Mouse (Mus musculus) ES-E14 (cell line): ENCODE results near the gene Zfp536. TPM values are rescaled to one million over a fixed set of nuclear protein-coding genes. Genes with fewer than 3 reads are reported as not detected.

ENCODE experiments used
- DNase-seq: peaks from one replicate; pipeline ENCODE4 v3.0.0-alpha.2; 2013; ENCODE audit warnings: low read depth, low spot score
- H3K27ac ChIP-seq: 2 replicates; pipeline ENCODE4 v1.5.1; 2012; ENCODE audit warnings: low read depth, mild to moderate bottlenecking, low read length, moderate library complexity, mixed read lengths; ENCODE audit not compliant: poor library complexity, insufficient read depth, severe bottlenecking
- H3K36me3 ChIP-seq: 2 replicates; pipeline ENCODE4 v1.6.1; 2012; ENCODE audit warnings: mild to moderate bottlenecking, low read length, moderate library complexity, mixed read lengths; ENCODE audit not compliant: control insufficient read depth, poor library complexity, insufficient read depth, severe bottlenecking
- H3K4me1 ChIP-seq, 2 experiments: fragments of 150-350 bp in 1 of 2; sonication (generic) in 1 of 2; 2 replicates each; pipeline ENCODE4 v1.6.1; 2012; ENCODE audit warnings: low read length in 2 of 2, mild to moderate bottlenecking in 1 of 2, mixed read lengths in 1 of 2; ENCODE audit not compliant: control insufficient read depth in 2 of 2, insufficient read depth in 2 of 2, poor library complexity in 1 of 2
- H3K4me3 ChIP-seq, 2 experiments: fragments of 150-350 bp in 1 of 2; sonication (generic) in 1 of 2; 2 replicates each; pipeline ENCODE4 v1.5.1; 2012; ENCODE audit warnings: low read length in 2 of 2, low read depth in 1 of 2, mild to moderate bottlenecking in 1 of 2, mixed read lengths in 1 of 2; ENCODE audit not compliant: insufficient read depth in 1 of 2, poor library complexity in 1 of 2, severe bottlenecking in 1 of 2
- H3K9ac ChIP-seq: 2 replicates; pipeline ENCODE4 v1.6.1; 2012; ENCODE audit warnings: low read depth, mild to moderate bottlenecking, low read length, mixed read lengths; ENCODE audit not compliant: poor library complexity, insufficient read depth, severe bottlenecking
- H3K9me3 ChIP-seq: fragments of 150-350 bp; sonication (generic); 2 replicates; pipeline ENCODE4 v1.6.1; 2012; ENCODE audit warnings: low read depth, mild to moderate bottlenecking, low read length; ENCODE audit not compliant: control insufficient read depth, insufficient read depth
- CHD2 ChIP-seq: IDR thresholded peaks from 2 replicates; pipeline ENCODE4 v1.6.1; 2014; ENCODE audit warnings: mild to moderate bottlenecking, low read depth, low read length, inconsistent platforms
- HCFC1 ChIP-seq: IDR thresholded peaks from 2 replicates; pipeline ENCODE4 v1.6.1; 2012; ENCODE audit warnings: low read length, inconsistent platforms, borderline replicate concordance; ENCODE audit not compliant: insufficient read depth
- MAFK ChIP-seq: IDR thresholded peaks from 2 replicates; pipeline ENCODE4 v1.6.1; 2014; ENCODE audit warnings: mild to moderate bottlenecking, low read depth, low read length, inconsistent platforms; ENCODE audit not compliant: insufficient read depth
- ZC3H11A ChIP-seq: IDR thresholded peaks from 2 replicates; pipeline ENCODE4 v1.6.1; 2012; ENCODE audit warnings: low read depth, mild to moderate bottlenecking, inconsistent platforms, low read length, borderline replicate concordance
- ZNF384 ChIP-seq: IDR thresholded peaks from 2 replicates; pipeline ENCODE4 v1.6.1; 2012; ENCODE audit warnings: low read depth, low read length, inconsistent platforms
- in situ Hi-C, 2 experiments: fragments of 600-800 bp; cut with MboI; formaldehyde crosslinking; loops; one replicate each; pipeline ENCODE4 v1.15.1; 2025; ENCODE audit warnings: low sequenced_read_pairs in 2 of 2, inconsistent platforms in 1 of 2; ENCODE audit not compliant: unreplicated experiment in 2 of 2
- total RNA-seq: library from RNA; depleted of rRNA; stranded (reverse); fragments of 300-350 nt; gene quantifications from 2 replicates; pipeline ENCODE4 v1.2.3, GENCODE M21; 2012; rRNA removed

Zfp536 gene
- total RNA-seq: 2.2 and 4.7 TPM in 2 replicates

GRCm38 (mm10) chr7:37773312-37773702 lies at the start of gene Zfp536:
TSS of gene Zfp536 (minus strand) at chr7:37773641.
- Histone ChIP-seq H3K4me1 (peaks cover 0 to 4% of the 10 kb centered on the region in 2 experiments; a peak in 1 of 4 replicates), H3K27ac (no peak within 1 kb of the TSS)
- in situ Hi-C loops: loop anchor here (25.0 kb wide), 1 partner anchor 1086 kb away; the partner anchor contains the start of gene Tshz3 (in 2 of the 2)

GRCm38 (mm10) chr7:37820670-37821301 lies 47.3 kb upstream of the Zfp536 start:
- Histone ChIP-seq H3K4me1 (peaks cover 0 to 9% of the 10 kb centered on the region in 2 experiments; a peak in 1 of 4 replicates), H3K36me3 (no peaks in the 10 kb centered on the region), H3K9me3 (no peaks in the 10 kb centered on the region), H3K9ac (no peak overlapping the region), H3K4me3 (no peak overlapping the region), H3K27ac (no peak overlapping the region)
- in situ Hi-C loops: no loop called here
- TF ChIP-seq ZC3H11A: no peak
- TF ChIP-seq ZNF384: peak; percentile 75
- TF ChIP-seq CHD2: no peak
- no peak for TF ChIP-seq MAFK
- TF ChIP-seq HCFC1: no peak
- DNase-seq: no peak

More at GRCm38 (mm10) chr7:37773312-37773702, at the start of gene Zfp536:
- TF ChIP-seq CHD2: no peak
- no peak for TF ChIP-seq HCFC1
- TF ChIP-seq ZNF384: no peak
- TF ChIP-seq ZC3H11A: no peak
- no peak for TF ChIP-seq MAFK
- DNase-seq: no peak
- no peaks in the 10 kb centered on the region for H3K36me3 ChIP-seq
- H3K9me3 ChIP-seq: no peaks in the 10 kb centered on the region
- H3K9ac ChIP-seq: no peak within 1 kb of the TSS
- peak within 1 kb of the TSS; percentile 45 to 75; a peak in 3 of 4 replicates for H3K4me3 ChIP-seq

- peaks cover 0 to 2% of the 10 kb centered on the region in 2 experiments; a peak in 1 of 4 replicates for H3K4me1 ChIP-seq
- no peaks in the 10 kb centered on the region for H3K36me3 ChIP-seq
- in situ Hi-C loops: no loop called here
- no peak for DNase-seq
- no peaks in the 10 kb centered on the region for H3K9me3 ChIP-seq
- no peak overlapping the region for H3K27ac ChIP-seq
- no peak for TF ChIP-seq ZNF384
- no peak for TF ChIP-seq HCFC1
- TF ChIP-seq ZC3H11A: no peak
- TF ChIP-seq MAFK: no peak
- TF ChIP-seq CHD2: no peak
- no peak overlapping the region for H3K4me3 ChIP-seq
- no peak overlapping the region for H3K9ac ChIP-seq
Measured at GRCm38 (mm10) chr7:37818631-37819340, 45.3 kb upstream of the Zfp536 start.

- H3K4me3 ChIP-seq: no peak overlapping the region
- TF ChIP-seq ZC3H11A (no peak), MAFK (no peak), CHD2 (no peak), ZNF384 (no peak)
- in situ Hi-C loops: no loop called here
- H3K9me3 ChIP-seq: no peaks in the 10 kb centered on the region
- H3K4me1 ChIP-seq: peaks cover 0 to 2% of the 10 kb centered on the region in 2 experiments; a peak in 1 of 4 replicates
- no peak for DNase-seq
- H3K27ac ChIP-seq: no peak overlapping the region
- no peaks in the 10 kb centered on the region for H3K36me3 ChIP-seq
- no peak overlapping the region for H3K9ac ChIP-seq
Measured at GRCm38 (mm10) chr7:37816901-37817300, 43.5 kb upstream of the Zfp536 start.
